Mouse (Mus musculus) C2C12 (cell line): ENCODE measurements at regions not wholly inside any gene's neighbourhood (a gene's known extent, or its start where the extent isn't known, plus 50 kb on each side); places are given as distances from the start of the nearest gene placed in this dataset.

Experiments
- H3K27me3 ChIP-seq: one replicate; pipeline ENCODE4 v1.6.1; 2011; ENCODE audit not compliant: control insufficient read depth, insufficient read depth, insufficient read length
- H3K36me3 ChIP-seq: one replicate; pipeline ENCODE4 v1.6.1; 2011; ENCODE audit not compliant: control insufficient read depth, insufficient read depth
- H3K4me3 ChIP-seq: one replicate; pipeline ENCODE4 v1.5.1; 2011; ENCODE audit warnings: mild to moderate bottlenecking, control low read depth; ENCODE audit not compliant: poor library complexity, insufficient read depth, severe bottlenecking
- H3K79me2 ChIP-seq: one replicate; pipeline ENCODE4 v1.6.1; 2011; ENCODE audit not compliant: control insufficient read depth, insufficient read depth
- H3K79me3 ChIP-seq: one replicate; pipeline ENCODE4 v1.6.1; 2011; ENCODE audit warnings: low read depth, control low read depth
- H3ac ChIP-seq: one replicate; pipeline ENCODE3; 2011; ENCODE audit warnings: low read depth; ENCODE audit not compliant: control insufficient read depth, insufficient read length
- CEBPB ChIP-seq: IDR thresholded peaks from one replicate; pipeline ENCODE4 v1.6.1; 2011; ENCODE audit warnings: low read depth, mild to moderate bottlenecking, control low read depth, moderate library complexity
- CTCF ChIP-seq: IDR thresholded peaks from one replicate; pipeline ENCODE4 v1.5.1; 2011; ENCODE audit not compliant: control insufficient read depth, insufficient read depth, insufficient read length
- FOSL1 ChIP-seq: IDR thresholded peaks from one replicate; pipeline ENCODE4 v1.8.0; 2011; ENCODE audit warnings: mild to moderate bottlenecking, low read length; ENCODE audit not compliant: poor library complexity, insufficient read depth, severe bottlenecking
- MAX ChIP-seq: IDR thresholded peaks from one replicate; pipeline ENCODE4 v1.6.1; 2011; ENCODE audit warnings: mild to moderate bottlenecking, control low read depth
- MYOD1 ChIP-seq: IDR thresholded peaks from one replicate; pipeline ENCODE4 v1.6.1; 2011; ENCODE audit warnings: low read depth; ENCODE audit not compliant: control insufficient read depth, insufficient read length
- MYOG ChIP-seq: IDR thresholded peaks from one replicate; pipeline ENCODE4 v1.6.1; 2011; ENCODE audit not compliant: control insufficient read depth, insufficient read length; ENCODE audit errors: extremely low read depth
- USF1 ChIP-seq: IDR thresholded peaks from one replicate; pipeline ENCODE4 v1.6.1; 2011; ENCODE audit warnings: low read depth, mild to moderate bottlenecking, control low read depth, moderate library complexity

DNA sequence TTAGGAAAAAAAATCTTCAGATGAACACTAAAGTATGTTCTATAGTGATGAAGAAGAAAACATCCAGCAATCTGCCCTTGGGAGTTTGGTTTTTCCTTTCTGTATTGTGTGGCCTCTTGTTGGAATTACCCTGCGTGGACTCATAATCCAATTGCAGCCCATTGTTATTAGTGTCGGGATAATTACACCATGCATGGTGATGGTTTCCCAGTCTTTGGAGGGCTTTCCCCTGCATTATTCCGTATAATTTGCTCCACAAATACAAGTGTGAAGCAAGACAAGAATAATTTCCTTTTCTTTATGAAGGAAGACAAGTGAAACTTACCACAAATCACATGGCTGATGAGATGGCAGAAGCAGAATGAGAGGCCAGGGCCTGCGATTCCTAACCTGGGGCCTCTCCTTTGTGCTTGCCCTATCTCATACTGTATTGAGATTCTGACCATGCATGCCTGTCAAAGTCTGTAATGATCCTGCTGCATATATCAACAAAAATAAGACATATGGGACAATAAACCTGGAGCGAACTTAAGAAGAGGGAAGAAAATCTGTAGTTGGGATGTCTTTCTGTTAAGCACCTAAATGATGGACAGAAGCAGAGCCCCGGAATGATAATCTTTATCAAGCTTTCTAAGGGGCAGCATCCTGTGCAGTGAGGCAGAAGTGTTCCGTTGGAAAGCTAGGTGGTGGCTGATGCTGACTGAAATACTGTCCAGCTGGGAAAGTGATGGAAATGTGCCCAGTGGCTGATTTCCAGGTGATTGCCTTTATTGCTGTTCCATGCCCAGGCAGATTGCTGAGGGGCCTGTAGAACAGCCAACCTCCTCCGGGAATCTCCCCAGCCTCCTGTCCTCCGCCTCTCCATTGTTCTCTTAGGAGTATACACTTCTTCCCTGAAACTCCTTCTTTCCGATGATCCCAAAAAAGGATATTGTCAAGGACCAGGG, 130.8 kb upstream of the 4933402D24Rik start:
- H3K27me3 ChIP-seq, result peaks cover 19% of the 10 kb centered on the region
- H3ac ChIP-seq, result no peak overlapping the region
- no peaks in the 10 kb centered on the region for H3K79me3 ChIP-seq
- H3K79me2 ChIP-seq, result no peaks in the 10 kb centered on the region
- no peak for TF ChIP-seq CEBPB
- no peak for TF ChIP-seq MAX
- no peak for TF ChIP-seq USF1
- no peak for TF ChIP-seq MYOG
- no peak for TF ChIP-seq FOSL1
- no peak for TF ChIP-seq MYOD1
- no peaks in the 10 kb centered on the region for H3K36me3 ChIP-seq
- H3K4me3 ChIP-seq, result no peak overlapping the region

DNA sequence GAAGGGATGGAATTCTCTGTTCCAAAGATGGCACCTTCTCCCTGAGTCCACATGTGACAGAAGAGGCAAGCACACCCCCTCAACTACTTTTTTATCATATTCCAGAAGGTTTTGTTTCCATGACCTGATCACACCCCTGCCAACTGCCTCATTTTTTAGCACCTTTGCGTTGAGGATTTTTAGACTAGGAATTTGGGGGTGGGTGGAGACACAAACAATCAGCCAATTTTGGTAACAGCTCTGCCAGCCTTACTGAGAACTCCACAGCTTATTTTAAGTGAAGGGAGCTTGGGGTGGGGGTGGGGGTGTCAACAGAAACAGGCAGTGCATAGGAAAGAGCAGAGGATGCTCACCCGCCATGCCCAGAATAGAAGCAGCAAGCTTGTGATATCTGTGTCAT, 129.7 kb upstream of the 4933402D24Rik start:
- Histone ChIP-seq H3K27me3 (peaks cover 19% of the 10 kb centered on the region), H3ac (no peak overlapping the region), H3K4me3 (no peak overlapping the region), H3K36me3 (no peaks in the 10 kb centered on the region), H3K79me2 (no peaks in the 10 kb centered on the region), H3K79me3 (no peaks in the 10 kb centered on the region)
- TF ChIP-seq MAX (no peak), CTCF (no peak), MYOG (no peak)

DNA sequence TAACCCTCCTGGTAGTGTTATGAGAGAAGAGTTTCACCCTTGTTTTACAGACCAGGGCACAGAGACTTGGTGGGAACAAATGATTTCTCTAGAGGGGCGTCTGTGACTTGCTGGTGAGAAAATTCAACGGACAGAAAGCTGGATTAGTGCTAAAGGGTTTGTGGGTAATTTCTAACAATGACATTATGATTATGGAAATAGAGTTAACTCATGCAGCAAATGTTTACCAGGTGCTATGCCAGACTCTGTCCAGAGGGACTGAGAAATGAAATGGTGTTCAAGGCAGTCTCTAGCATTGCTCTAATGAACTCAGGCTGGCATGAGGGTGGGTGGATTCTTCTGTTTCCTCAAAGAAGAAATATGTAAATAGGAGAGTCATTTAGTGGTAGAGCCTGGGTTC, 128.5 kb upstream of the 4933402D24Rik start:
- no peak overlapping the region for H3ac ChIP-seq
- TF ChIP-seq USF1 (no peak), FOSL1 (no peak), MYOG (no peak), CTCF (no peak), CEBPB (no peak), MAX (no peak), MYOD1 (no peak)
- H3K4me3 ChIP-seq, result no peak overlapping the region
- H3K79me3 ChIP-seq, result no peaks in the 10 kb centered on the region
- peaks cover 19% of the 10 kb centered on the region for H3K27me3 ChIP-seq
- H3K79me2 ChIP-seq, result no peaks in the 10 kb centered on the region
- H3K36me3 ChIP-seq, result no peaks in the 10 kb centered on the region

DNA sequence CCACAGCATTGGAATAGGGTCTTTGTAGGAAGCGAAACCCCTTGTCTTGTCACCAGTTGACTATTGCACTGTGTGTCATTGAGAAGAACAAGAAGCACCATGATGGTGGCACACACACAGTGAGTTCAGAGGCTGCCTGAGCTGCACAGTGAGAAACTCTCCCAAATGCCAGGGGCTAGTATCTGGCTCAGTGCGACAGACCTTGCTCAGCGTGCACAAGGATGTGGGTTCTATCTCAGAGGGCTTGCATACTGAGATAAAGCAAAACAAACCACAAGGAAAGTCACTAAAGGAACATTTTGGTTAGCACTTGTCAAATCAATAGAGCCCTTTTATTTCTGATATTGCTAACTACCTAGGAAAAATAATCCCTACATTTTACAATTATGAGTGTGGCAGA, 110.5 kb upstream of the 4933402D24Rik start:
- no peak overlapping the region for H3K4me3 ChIP-seq
- H3K79me3 ChIP-seq, result no peaks in the 10 kb centered on the region

DNA sequence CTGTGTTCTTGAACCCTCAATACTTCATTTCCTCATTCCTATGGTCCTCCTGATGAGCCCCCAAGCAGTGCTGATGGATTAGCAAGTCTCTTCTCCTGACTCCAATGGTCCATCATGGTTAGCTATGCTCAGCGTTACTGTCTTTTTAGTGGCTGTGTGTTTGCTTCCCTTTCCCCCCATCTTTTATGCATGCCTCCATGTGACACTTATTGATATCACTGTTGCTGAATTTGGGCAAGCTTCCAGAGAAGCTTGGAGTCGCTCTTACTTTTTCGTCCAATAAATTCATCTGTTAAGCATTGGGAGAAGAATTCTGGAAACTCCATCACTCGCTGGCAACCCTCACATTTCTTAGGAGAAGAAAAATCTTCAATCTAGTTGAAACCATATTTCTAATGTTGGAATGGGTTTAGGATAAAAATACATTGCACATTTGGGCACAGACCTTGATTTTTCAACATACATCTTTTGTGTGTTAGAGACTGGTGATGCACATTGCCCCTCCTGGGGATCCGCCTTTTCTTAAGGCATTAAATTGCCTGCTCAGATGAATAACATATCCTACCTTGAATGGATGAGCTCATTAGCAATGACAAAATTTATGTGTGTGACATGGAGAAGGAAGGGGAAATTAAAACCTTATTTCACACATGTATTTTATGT, 107.7 kb upstream of the 4933402D24Rik start:
- TF ChIP-seq FOSL1 (no peak), CTCF (no peak), MYOD1 (no peak), CEBPB (no peak), MYOG (no peak), MAX (no peak), USF1 (no peak)

More for the DNA sequence above, 110.5 kb upstream of the 4933402D24Rik start:
- H3ac ChIP-seq, result no peak overlapping the region
- TF ChIP-seq USF1, result no peak
- no peak for TF ChIP-seq MYOD1
- no peak for TF ChIP-seq MYOG
- no peak for TF ChIP-seq FOSL1
- TF ChIP-seq MAX, result no peak
- TF ChIP-seq CTCF, result no peak
- TF ChIP-seq CEBPB, result no peak
- H3K27me3 ChIP-seq, result peaks cover 11% of the 10 kb centered on the region
- H3K79me2 ChIP-seq, result no peaks in the 10 kb centered on the region
- no peaks in the 10 kb centered on the region for H3K36me3 ChIP-seq

More for the DNA sequence above, 107.7 kb upstream of the 4933402D24Rik start:
- Histone ChIP-seq H3K79me2 (no peaks in the 10 kb centered on the region), H3K27me3 (peaks cover 11% of the 10 kb centered on the region), H3ac (no peak overlapping the region), H3K79me3 (no peaks in the 10 kb centered on the region), H3K36me3 (no peaks in the 10 kb centered on the region), H3K4me3 (no peak overlapping the region)
